Mouse (Mus musculus): ENCODE measurements around the gene Fbxl13. TPM values are rescaled to one million over a fixed set of nuclear protein-coding genes. Genes with fewer than 3 reads are reported as not detected.

Fbxl13 gene
- total and polyA plus RNA-seq, 2 experiments from 2014 or later: 0.25 to 0.60 TPM

DNA sequence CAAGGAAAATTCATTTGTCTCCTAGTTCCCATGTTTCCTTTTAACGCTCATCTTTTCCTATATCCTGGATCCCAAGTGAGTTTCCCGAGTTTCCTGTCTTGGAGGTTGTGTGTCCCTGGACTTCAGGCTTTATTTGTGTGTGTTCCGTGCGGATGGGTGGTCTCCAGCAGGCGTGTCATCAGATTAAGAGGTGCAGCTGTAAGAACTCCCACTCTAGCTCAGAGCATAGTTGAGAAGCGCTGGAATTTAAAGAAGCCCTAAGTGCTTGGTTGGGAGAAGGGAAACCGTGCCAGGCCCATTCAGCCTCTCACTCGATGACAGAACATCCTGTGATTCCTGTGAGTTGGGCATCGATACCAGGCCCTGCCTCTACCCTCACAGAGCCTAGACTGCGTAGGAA is 132.1 kb downstream of the Fbxl13 start:
- no peaks in the 10 kb centered on the region for H3K4me1 ChIP-seq (ENCODE audit: insufficient read depth, low read length)
- H3K36me3 ChIP-seq (ENCODE audit: insufficient read depth, low read length): no peaks in the 10 kb centered on the region
- H3K9ac ChIP-seq (replicated peaks; ENCODE audit: low read length, poor library complexity, severe bottlenecking): no peak overlapping the region
- no peaks in the 10 kb centered on the region for H3K9me3 ChIP-seq (ENCODE audit: low read length)
- no peak overlapping the region for H3K4me3 ChIP-seq (ENCODE audit: low read depth, low read length)
- no peak overlapping the region for H3K27ac ChIP-seq (ENCODE audit: low read depth, low read length)
- no peak for DNase-seq (ENCODE audit: low spot score)
- no peak overlapping the region for H3K4me2 ChIP-seq (ENCODE audit: low read depth, low read length, poor library complexity, severe bottlenecking)
- no peak for ATAC-seq (ENCODE audit: low FRiP score)
- H3K27me3 ChIP-seq (ENCODE audit: insufficient read depth, low read length): no peaks in the 10 kb centered on the region
- WGBS: 38% methylated on average over 10 of the region's 10 CpGs
- no peak for TF ChIP-seq CTCF (IDR thresholded peaks at IDR 0.05)

DNA sequence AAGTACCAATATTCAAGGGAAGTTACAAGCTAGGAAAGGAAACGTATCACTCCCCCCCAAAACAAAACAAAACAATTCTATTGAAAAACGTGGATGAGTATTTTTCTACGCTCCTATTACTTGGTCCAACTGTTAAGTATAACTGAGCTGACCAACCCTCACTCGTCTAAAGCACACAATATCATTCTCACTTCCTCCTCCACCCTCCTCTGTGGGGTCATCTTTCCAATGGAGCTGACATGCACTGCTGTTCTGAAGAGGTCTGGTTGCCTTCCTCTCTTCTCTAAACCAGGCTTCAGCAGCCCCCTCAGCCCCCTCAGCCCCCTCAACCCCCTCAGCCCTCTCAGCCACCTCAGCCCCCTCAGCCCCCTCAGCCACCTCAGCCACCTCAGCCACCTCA is 135.6 kb downstream of the Fbxl13 start:
- Histone ChIP-seq H3K9ac (replicated peaks; ENCODE audit: low read length, poor library complexity, severe bottlenecking) (no peak overlapping the region), H3K4me1 (ENCODE audit: insufficient read depth, low read length) (no peaks in the 10 kb centered on the region), H3K36me3 (ENCODE audit: insufficient read depth, low read length) (no peaks in the 10 kb centered on the region), H3K4me2 (ENCODE audit: low read depth, low read length, poor library complexity, severe bottlenecking) (no peak overlapping the region), H3K27ac (ENCODE audit: low read depth, low read length) (no peak overlapping the region), H3K27me3 (ENCODE audit: insufficient read depth, low read length) (no peaks in the 10 kb centered on the region), H3K4me3 (ENCODE audit: low read depth, low read length) (no peak overlapping the region), H3K9me3 (ENCODE audit: low read length) (no peaks in the 10 kb centered on the region)
- no peak for TF ChIP-seq CTCF (IDR thresholded peaks at IDR 0.05)
- no peak for DNase-seq (ENCODE audit: low spot score)
- ATAC-seq (ENCODE audit: low FRiP score): no peak
- 71% methylated on average over 4 of the region's 4 CpGs for WGBS

DNA sequence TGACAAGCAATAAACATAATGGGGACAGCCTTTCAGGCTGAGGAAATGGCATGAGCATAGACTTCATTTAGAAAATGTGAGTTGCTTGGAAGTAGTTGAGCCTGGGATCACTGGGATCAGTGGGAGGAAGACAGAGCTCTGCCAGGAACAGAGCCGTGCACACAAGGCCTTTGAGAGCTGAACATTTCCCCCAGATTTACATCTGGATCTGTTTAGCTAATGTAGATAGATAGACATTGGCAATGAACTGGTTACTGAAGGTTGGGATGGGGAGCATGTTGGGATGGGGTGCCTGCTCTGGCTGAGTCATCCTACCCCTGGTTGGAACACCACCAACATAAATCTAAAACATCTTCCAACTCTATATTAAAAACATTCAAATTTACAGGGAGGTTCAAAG is 138.5 kb downstream of the Fbxl13 start:
- no peak for TF ChIP-seq CTCF (IDR thresholded peaks at IDR 0.05)
- no peaks in the 10 kb centered on the region for H3K9me3 ChIP-seq (ENCODE audit: low read length)

DNA sequence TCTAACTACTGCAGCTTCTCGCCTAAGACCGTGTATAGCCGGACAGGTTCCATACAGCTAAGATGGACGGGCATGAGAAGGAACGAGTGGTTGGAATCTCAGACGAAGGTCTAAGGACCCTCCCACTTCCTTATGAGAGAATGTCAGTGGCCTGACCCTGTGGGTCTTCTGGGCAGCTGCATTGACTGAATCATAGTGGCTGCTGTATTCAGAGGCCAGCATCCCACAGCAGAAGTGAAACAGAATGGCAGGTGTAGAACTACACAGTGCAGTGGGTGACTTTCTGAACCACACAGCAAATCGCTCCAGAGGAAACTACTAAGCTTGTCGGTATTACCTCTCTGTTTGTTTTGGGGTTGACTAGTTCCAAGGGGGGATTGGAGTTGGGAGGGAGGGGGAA is 140.3 kb downstream of the Fbxl13 start:
- H3K4me3 ChIP-seq (ENCODE audit: low read depth, low read length): no peak overlapping the region
- no peak overlapping the region for H3K27ac ChIP-seq (ENCODE audit: low read depth, low read length)
- no peak for DNase-seq (ENCODE audit: low spot score)
- no peaks in the 10 kb centered on the region for H3K27me3 ChIP-seq (ENCODE audit: insufficient read depth, low read length)
- WGBS: 89% methylated on average over 8 of the region's 8 CpGs
- no peaks in the 10 kb centered on the region for H3K36me3 ChIP-seq (ENCODE audit: insufficient read depth, low read length)
- ATAC-seq (ENCODE audit: low FRiP score): no peak
- no peaks in the 10 kb centered on the region for H3K9me3 ChIP-seq (ENCODE audit: low read length)
- H3K4me2 ChIP-seq (ENCODE audit: low read depth, low read length, poor library complexity, severe bottlenecking): no peak overlapping the region
- no peaks in the 10 kb centered on the region for H3K4me1 ChIP-seq (ENCODE audit: insufficient read depth, low read length)
- no peak for TF ChIP-seq CTCF (IDR thresholded peaks at IDR 0.05)
- no peak overlapping the region for H3K9ac ChIP-seq (replicated peaks; ENCODE audit: low read length, poor library complexity, severe bottlenecking)

More for the DNA sequence above, 138.5 kb downstream of the Fbxl13 start:
- ATAC-seq (ENCODE audit: low FRiP score) (no peak), DNase-seq (ENCODE audit: low spot score) (no peak)
- no peak overlapping the region for H3K4me2 ChIP-seq (ENCODE audit: low read depth, low read length, poor library complexity, severe bottlenecking)
- H3K27ac ChIP-seq (ENCODE audit: low read depth, low read length): no peak overlapping the region
- no peaks in the 10 kb centered on the region for H3K4me1 ChIP-seq (ENCODE audit: insufficient read depth, low read length)
- H3K36me3 ChIP-seq (ENCODE audit: insufficient read depth, low read length): no peaks in the 10 kb centered on the region
- H3K4me3 ChIP-seq (ENCODE audit: low read depth, low read length): no peak overlapping the region
- WGBS: 68% methylated on average over 1 of the region's 1 CpGs
- H3K9ac ChIP-seq (replicated peaks; ENCODE audit: low read length, poor library complexity, severe bottlenecking): no peak overlapping the region
- H3K27me3 ChIP-seq (ENCODE audit: insufficient read depth, low read length): no peaks in the 10 kb centered on the region

DNA sequence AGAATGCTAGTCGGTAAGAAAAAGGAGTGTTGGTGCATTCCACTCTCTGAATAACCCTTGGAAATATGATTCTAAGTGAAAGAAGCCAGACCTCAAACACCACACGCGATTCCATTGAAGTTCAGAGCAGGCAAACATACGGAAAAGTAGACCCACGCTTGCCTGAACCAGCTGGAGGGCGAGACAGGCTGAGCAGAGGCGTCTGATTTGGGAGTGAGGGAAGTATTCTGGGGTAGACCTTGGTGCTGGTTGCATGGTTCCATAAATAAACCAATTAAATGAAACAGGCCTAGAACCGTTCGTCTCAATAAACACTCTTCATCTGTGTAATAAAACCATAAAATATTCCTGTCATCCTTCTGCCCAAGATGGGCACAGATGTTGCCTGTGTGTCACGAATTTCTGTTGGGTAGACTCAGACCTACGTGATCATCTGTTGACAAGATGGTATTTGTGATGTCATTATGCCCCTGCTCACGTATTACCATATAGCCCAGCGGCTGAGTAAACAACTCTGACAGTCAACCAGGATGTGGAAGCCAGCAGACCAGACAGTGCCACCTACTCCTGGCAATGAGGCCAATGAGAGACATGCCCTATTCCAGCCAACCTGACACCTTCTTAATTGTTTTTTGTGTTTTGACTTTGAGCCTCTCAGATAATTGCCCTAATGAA is 142.4 kb downstream of the Fbxl13 start:
- ATAC-seq (ENCODE audit: low FRiP score) (no peak), DNase-seq (ENCODE audit: low spot score) (no peak)
- 88% methylated on average over 13 of the region's 13 CpGs for WGBS
- H3K9me3 ChIP-seq (ENCODE audit: low read length): no peaks in the 10 kb centered on the region
- H3K4me2 ChIP-seq (ENCODE audit: low read depth, low read length, poor library complexity, severe bottlenecking): no peak overlapping the region
- no peaks in the 10 kb centered on the region for H3K27me3 ChIP-seq (ENCODE audit: insufficient read depth, low read length)
- no peaks in the 10 kb centered on the region for H3K4me1 ChIP-seq (ENCODE audit: insufficient read depth, low read length)
- H3K36me3 ChIP-seq (ENCODE audit: insufficient read depth, low read length): no peaks in the 10 kb centered on the region
- H3K9ac ChIP-seq (replicated peaks; ENCODE audit: low read length, poor library complexity, severe bottlenecking): no peak overlapping the region
- TF ChIP-seq CTCF (IDR thresholded peaks at IDR 0.05): no peak
- no peak overlapping the region for H3K27ac ChIP-seq (ENCODE audit: low read depth, low read length)
- no peak overlapping the region for H3K4me3 ChIP-seq (ENCODE audit: low read depth, low read length)

DNA sequence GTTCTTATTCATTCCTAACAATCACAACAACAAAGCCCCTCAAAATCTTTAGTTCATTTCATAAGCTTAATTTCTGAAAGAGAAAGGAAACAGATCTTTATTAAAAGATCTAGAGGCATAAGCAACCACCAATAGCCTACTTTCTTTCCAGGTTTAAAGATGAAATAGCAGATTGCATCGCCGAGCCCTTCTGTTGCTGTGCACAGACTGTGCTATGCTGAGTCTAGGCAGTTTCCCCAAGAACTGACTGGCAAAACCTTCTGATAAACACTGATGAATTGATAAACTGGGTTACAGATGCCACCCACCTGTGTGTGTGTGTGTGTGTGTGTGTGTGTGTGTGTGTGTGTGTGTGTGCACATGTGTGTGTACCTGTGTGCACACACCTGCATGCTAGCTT is 144.5 kb downstream of the Fbxl13 start:
- Histone ChIP-seq H3K4me3 (ENCODE audit: low read depth, low read length) (no peak overlapping the region), H3K4me2 (ENCODE audit: low read depth, low read length, poor library complexity, severe bottlenecking) (no peak overlapping the region), H3K9me3 (ENCODE audit: low read length) (no peaks in the 10 kb centered on the region), H3K36me3 (ENCODE audit: insufficient read depth, low read length) (no peaks in the 10 kb centered on the region), H3K27me3 (ENCODE audit: insufficient read depth, low read length) (no peaks in the 10 kb centered on the region), H3K27ac (ENCODE audit: low read depth, low read length) (no peak overlapping the region), H3K9ac (replicated peaks; ENCODE audit: low read length, poor library complexity, severe bottlenecking) (no peak overlapping the region), H3K4me1 (ENCODE audit: insufficient read depth, low read length) (no peaks in the 10 kb centered on the region)
- ATAC-seq (ENCODE audit: low FRiP score) (no peak), DNase-seq (ENCODE audit: low spot score) (no peak)
- TF ChIP-seq CTCF (IDR thresholded peaks at IDR 0.05): no peak
- WGBS: 87% methylated on average over 2 of the region's 2 CpGs
